Mouse (Mus musculus) CD4-positive, CD25-positive, alpha-beta regulatory T cell, adult 2 months (primary cell): ENCODE measurements around the gene Zzz3.
A peak's percentile ranks its signal among the peaks of the same experiment; 100 is the strongest.
"Not testable (repeated sequence)": the region's sequence is repeated elsewhere in the genome, so short reads cannot be mapped to it uniquely, and the experiment has no call there.

ENCODE experiments used
- DNase-seq: peaks from one replicate; pipeline ENCODE4 v3.0.0-alpha.2; 2012; ENCODE audit warnings: low read depth, low spot score

Zzz3 gene

GRCm38 (mm10) chr3:152401964-152402670, 6.8 kb downstream of the Zzz3 start:
- DNase-seq, result no peak

- DNase-seq, result no peak
Measured at GRCm38 (mm10) chr3:152402671-152403066, 7.4 kb downstream of the Zzz3 start.

- DNase-seq, result no peak
Measured at GRCm38 (mm10) chr3:152403827-152404226, 8.6 kb downstream of the Zzz3 start.

- DNase-seq, result no peak
Measured at GRCm38 (mm10) chr3:152405420-152405819, 10.1 kb downstream of the Zzz3 start.

GRCm38 (mm10) chr3:152405978-152406640, 10.8 kb downstream of the Zzz3 start:
- DNase-seq, result no peak

- no peak for DNase-seq
Measured at GRCm38 (mm10) chr3:152410980-152411551, 15.8 kb downstream of the Zzz3 start.

- no peak for DNase-seq
Measured at GRCm38 (mm10) chr3:152412362-152412761, 17.1 kb downstream of the Zzz3 start.

- DNase-seq, result no peak
Measured at GRCm38 (mm10) chr3:152428925-152429324, 33.7 kb downstream of the Zzz3 start.

GRCm38 (mm10) chr3:152432677-152433076, 37.4 kb downstream of the Zzz3 start:
- DNase-seq, result peak; percentile 50

- DNase-seq, result no peak
Measured at GRCm38 (mm10) chr3:152435590-152435989, 40.3 kb downstream of the Zzz3 start.

GRCm38 (mm10) chr3:152438068-152438467, 42.8 kb downstream of the Zzz3 start:
- DNase-seq, result no peak

GRCm38 (mm10) chr3:152442795-152443194, 47.5 kb downstream of the Zzz3 start:
- peak; percentile 41 for DNase-seq

- DNase-seq, result peak; percentile 17
Measured at GRCm38 (mm10) chr3:152444114-152444513, 48.8 kb downstream of the Zzz3 start.

- DNase-seq, result no peak
Measured at GRCm38 (mm10) chr3:152446966-152447365, 51.7 kb downstream of the Zzz3 start.

- peak; percentile 24 for DNase-seq
Measured at GRCm38 (mm10) chr3:152453163-152453562, 57.9 kb downstream of the Zzz3 start.

- no peak for DNase-seq
Measured at GRCm38 (mm10) chr3:152457308-152458035, 62.2 kb downstream of the Zzz3 start.

- not testable (repeated sequence) for DNase-seq
Measured at GRCm38 (mm10) chr3:152458875-152459274, 63.6 kb downstream of the Zzz3 start.

GRCm38 (mm10) chr3:152460802-152461201, 65.5 kb downstream of the Zzz3 start:
- no peak for DNase-seq

GRCm38 (mm10) chr3:152462038-152462547, 66.8 kb downstream of the Zzz3 start:
- no peak for DNase-seq

GRCm38 (mm10) chr3:152462900-152463299, 67.6 kb downstream of the Zzz3 start:
- no peak for DNase-seq

GRCm38 (mm10) chr3:152464462-152464861, 69.2 kb downstream of the Zzz3 start:
- no peak for DNase-seq

- no peak for DNase-seq
Measured at GRCm38 (mm10) chr3:152465338-152465737, 70.1 kb downstream of the Zzz3 start.
